Mouse (Mus musculus) NIH3T3 (cell line): ENCODE data around the gene Gpc5.

Experiments used
- DNase-seq: peaks from one replicate; pipeline ENCODE4 v3.0.0-alpha.2; 2012; ENCODE audit warnings: low read depth

Gpc5 gene

GRCm38 (mm10) chr14:116348560-116348959 lies 1256.5 kb downstream of the Gpc5 start:
- DNase-seq = no peak

- no peak for DNase-seq
Measured at GRCm38 (mm10) chr14:116384602-116385001, 1292.6 kb downstream of the Gpc5 start.

GRCm38 (mm10) chr14:116415511-116415910 lies 1323.5 kb downstream of the Gpc5 start:
- no peak for DNase-seq

- DNase-seq = no peak
Measured at GRCm38 (mm10) chr14:116448219-116448618, 1356.2 kb downstream of the Gpc5 start.

- no peak for DNase-seq
Measured at GRCm38 (mm10) chr14:116453356-116453755, 1361.3 kb downstream of the Gpc5 start.

- no peak for DNase-seq
Measured at GRCm38 (mm10) chr14:116456211-116456610, 1364.2 kb downstream of the Gpc5 start.

GRCm38 (mm10) chr14:116473378-116474179 lies 1381.6 kb downstream of the Gpc5 start:
- DNase-seq = no peak

GRCm38 (mm10) chr14:116494285-116494850 lies 1402.4 kb downstream of the Gpc5 start:
- DNase-seq = no peak

GRCm38 (mm10) chr14:116538216-116538615 lies 1446.2 kb downstream of the Gpc5 start:
- no peak for DNase-seq

GRCm38 (mm10) chr14:116543746-116544145 lies 1451.7 kb downstream of the Gpc5 start:
- DNase-seq = no peak

GRCm38 (mm10) chr14:116551401-116551800 lies 1459.4 kb downstream of the Gpc5 start:
- DNase-seq = no peak

- no peak for DNase-seq
Measured at GRCm38 (mm10) chr14:116553316-116553715, 1461.3 kb downstream of the Gpc5 start.

- DNase-seq = no peak
Measured at GRCm38 (mm10) chr14:116558141-116558800, 1466.3 kb downstream of the Gpc5 start.

- DNase-seq = peak; percentile 30
Measured at GRCm38 (mm10) chr14:116559990-116560389, 1468.0 kb downstream of the Gpc5 start.
